Mouse (Mus musculus) thymus, adult 18-20 months (tissue): Measurements from ENCODE around the gene Ifrd1.

Experiments used
- DNase-seq, 2 experiments: peaks; one replicate each; pipeline ENCODE4 v3.0.0; 2022; ENCODE audit warnings: mixed read lengths in 2 of 2

Gene Ifrd1

GRCm38 (mm10) chr12:40239161-40239560 is 9.1 kb downstream of the Ifrd1 start:
- DNase-seq: no peak

GRCm38 (mm10) chr12:40232231-40232630 is 16.1 kb downstream of the Ifrd1 start:
- no peak for DNase-seq

GRCm38 (mm10) chr12:40231632-40232031 is 16.7 kb downstream of the Ifrd1 start:
- no peak for DNase-seq

GRCm38 (mm10) chr12:40224171-40224880 is 24.0 kb downstream of the Ifrd1 start:
- no peak for DNase-seq

GRCm38 (mm10) chr12:40223676-40224075 is 24.6 kb downstream of the Ifrd1 start:
- no peak for DNase-seq

- DNase-seq: peak; percentile 97 to 98
Observed at GRCm38 (mm10) chr12:40223082-40223619, 25.2 kb downstream of the Ifrd1 start.

- DNase-seq: peak; percentile 90
Observed at GRCm38 (mm10) chr12:40222251-40223081, 25.8 kb downstream of the Ifrd1 start.

- DNase-seq: no peak
Observed at GRCm38 (mm10) chr12:40221611-40222010, 26.7 kb downstream of the Ifrd1 start.

- DNase-seq: no peak
Observed at GRCm38 (mm10) chr12:40220896-40221295, 27.4 kb downstream of the Ifrd1 start.

GRCm38 (mm10) chr12:40220001-40220570 is 28.2 kb downstream of the Ifrd1 start:
- DNase-seq: no peak

- DNase-seq: no peak
Observed at GRCm38 (mm10) chr12:40218430-40218945, 29.8 kb downstream of the Ifrd1 start.

- no peak for DNase-seq
Observed at GRCm38 (mm10) chr12:40217776-40218175, 30.5 kb downstream of the Ifrd1 start.

- DNase-seq: no peak
Observed at GRCm38 (mm10) chr12:40214888-40215876, 33.1 kb downstream of the Ifrd1 start.

- no peak for DNase-seq
Observed at GRCm38 (mm10) chr12:40209049-40209448, 39.3 kb downstream of the Ifrd1 start.

- no peak for DNase-seq
Observed at GRCm38 (mm10) chr12:40207909-40208308, 40.4 kb downstream of the Ifrd1 start.

GRCm38 (mm10) chr12:40202161-40203035 is 45.9 kb downstream of the Ifrd1 start:
- DNase-seq: no peak

GRCm38 (mm10) chr12:40200484-40201235 is 47.6 kb downstream of the Ifrd1 start:
- DNase-seq: no peak

- DNase-seq: peak; percentile 55 to 73
Observed at GRCm38 (mm10) chr12:40199795-40200402, 48.4 kb downstream of the Ifrd1 start.

GRCm38 (mm10) chr12:40199302-40199701 is 49.0 kb downstream of the Ifrd1 start, which contains the start of gene Lsmem1:
Lsmem1 (minus strand) TSS chr12:40199490.
- DNase-seq: peak; percentile 45 to 70
